Mouse (Mus musculus): ENCODE measurements at regions not wholly inside any gene's neighbourhood (a gene's known extent, or its start where the extent isn't known, plus 50 kb on each side); places are given as distances from the start of the nearest gene placed in this dataset.

- DNase-seq (ENCODE audit: low spot score in 2 of 2), result peak in 1 of 2 experiments; percentile 12
Measured at GRCm38 (mm10) chr14:80901346-80901745, 917.5 kb downstream of the Olfm4 start.

GRCm38 (mm10) chr14:80901759-80902163, 917.9 kb downstream of the Olfm4 start:
- peak in 1 of 2 experiments; percentile 41 for DNase-seq (ENCODE audit: low spot score in 2 of 2)

GRCm38 (mm10) chr14:80916031-80916430, 932.1 kb downstream of the Olfm4 start:
- DNase-seq (ENCODE audit: low spot score in 2 of 2), result no peak

GRCm38 (mm10) chr14:80923732-80924131, 939.9 kb downstream of the Olfm4 start:
- DNase-seq (ENCODE audit: low spot score in 2 of 2), result no peak

GRCm38 (mm10) chr14:80959966-80960365, 976.1 kb downstream of the Olfm4 start:
- DNase-seq (ENCODE audit: low spot score in 2 of 2), result no peak

- DNase-seq (ENCODE audit: low spot score in 2 of 2), result no peak
Measured at GRCm38 (mm10) chr14:80975795-80976194, 991.9 kb downstream of the Olfm4 start.

GRCm38 (mm10) chr14:80976662-80977061, 992.8 kb downstream of the Olfm4 start:
- no peak for DNase-seq (ENCODE audit: low spot score in 2 of 2)

GRCm38 (mm10) chr14:80979475-80979874, 995.6 kb downstream of the Olfm4 start:
- DNase-seq (ENCODE audit: low spot score in 2 of 2), result no peak

GRCm38 (mm10) chr14:80990192-80990591, 1006.3 kb downstream of the Olfm4 start:
- DNase-seq (ENCODE audit: low spot score in 2 of 2), result no peak

GRCm38 (mm10) chr14:80990679-80991286, 1006.9 kb downstream of the Olfm4 start:
- DNase-seq (ENCODE audit: low spot score in 2 of 2), result no peak

GRCm38 (mm10) chr14:80999030-80999429, 1015.1 kb downstream of the Olfm4 start:
- DNase-seq (ENCODE audit: low spot score in 2 of 2), result no peak

- DNase-seq (ENCODE audit: low spot score in 2 of 2), result no peak
Measured at GRCm38 (mm10) chr14:81013208-81013607, 1029.3 kb downstream of the Olfm4 start.

- DNase-seq (ENCODE audit: low spot score in 2 of 2), result no peak
Measured at GRCm38 (mm10) chr14:81031475-81031874, 1047.6 kb downstream of the Olfm4 start.

- no peak for DNase-seq (ENCODE audit: low spot score in 2 of 2)
Measured at GRCm38 (mm10) chr14:81037635-81038034, 1053.8 kb downstream of the Olfm4 start.

GRCm38 (mm10) chr14:81038045-81038444, 1054.2 kb downstream of the Olfm4 start:
- no peak for DNase-seq (ENCODE audit: low spot score in 2 of 2)
